Mouse (Mus musculus) heart, embryonic 12.5 days (tissue): ENCODE measurements around the gene Asz1. TPM values are rescaled to one million over a fixed set of nuclear protein-coding genes. Genes with fewer than 3 reads are reported as not detected.

Source experiments
- ATAC-seq: fragments of 200-750 bp; cut with Nextera tagmentation; 2 replicates; pipeline ENCODE4 v1.8.0; 2017; ENCODE audit warnings: moderate TSS enrichment, moderate library complexity; ENCODE audit not compliant: insufficient number of reproducible peaks, low FRiP score
- H3K27ac ChIP-seq: fragments of 300-500 bp; sonication (generic); 2 replicates; pipeline ENCODE4 v1.5.1; 2016; ENCODE audit warnings: mild to moderate bottlenecking, moderate library complexity; ENCODE audit not compliant: poor library complexity, severe bottlenecking
- H3K27me3 ChIP-seq: fragments of 300-500 bp; sonication (generic); replicated peaks from 2 replicates; pipeline ENCODE4 v1.6.1; 2016; ENCODE audit warnings: mild to moderate bottlenecking, moderate library complexity
- H3K36me3 ChIP-seq: fragments of 300-500 bp; sonication (generic); 2 replicates; pipeline ENCODE4 v1.6.1; 2016; ENCODE audit warnings: mild to moderate bottlenecking, moderate library complexity
- H3K4me1 ChIP-seq: fragments of 300-500 bp; sonication (generic); replicated peaks from 2 replicates; pipeline ENCODE4 v1.6.1; 2016; ENCODE audit warnings: mild to moderate bottlenecking
- H3K4me2 ChIP-seq: fragments of 300-500 bp; sonication (generic); 2 replicates; pipeline ENCODE4 v1.6.1; 2016; ENCODE audit warnings: mild to moderate bottlenecking, moderate library complexity
- H3K4me3 ChIP-seq: fragments of 300-500 bp; sonication (generic); 2 replicates; pipeline ENCODE4 v1.5.1; 2016; ENCODE audit warnings: mild to moderate bottlenecking
- H3K9ac ChIP-seq: fragments of 300-500 bp; sonication (generic); 2 replicates; pipeline ENCODE4 v1.6.1; 2016; ENCODE audit warnings: mild to moderate bottlenecking, moderate library complexity
- H3K9me3 ChIP-seq: fragments of 300-500 bp; sonication (generic); replicated peaks from 2 replicates; pipeline ENCODE4 v1.6.1; 2016; ENCODE audit warnings: mild to moderate bottlenecking, moderate library complexity
- WGBS: fragments of 180-500 bp; shearing (Covaris S2); methylation state at CpG from one replicate; pipeline ENCODE4 v1.1.7; 2016; 5-methylcytosine and 5-hydroxymethylcytosine counted together
- polyA plus RNA-seq: library from polyadenylated mRNA; unstranded; fragments of >200 nt; fragmentation: Nextera tagmentation; extraction: Ambion mirVana; gene quantifications from 2 replicates; pipeline ENCODE4 v1.2.1, GENCODE M21; 2016

Asz1 gene
- polyA plus RNA-seq, 1 experiment from 2014 or later: not detected

GRCm38 (mm10) chr6:18002065-18002464, 106.8 kb downstream of the Asz1 start:
- no peak for ATAC-seq
- H3K9me3 ChIP-seq: no peaks in the 10 kb centered on the region
- no peak overlapping the region for H3K27ac ChIP-seq
- 87% methylated on average over 6 of the region's 6 CpGs for WGBS
- H3K9ac ChIP-seq: no peak overlapping the region
- H3K27me3 ChIP-seq: no peaks in the 10 kb centered on the region
- H3K4me2 ChIP-seq: no peak overlapping the region
- H3K4me1 ChIP-seq: peaks cover 4% of the 10 kb centered on the region; the same call in 1 of the 2 replicates
- H3K36me3 ChIP-seq: no peaks in the 10 kb centered on the region
- H3K4me3 ChIP-seq: no peak overlapping the region

Other genes with a start within 250 kb of the Asz1 start
- gene Wnt2, start 78.5 kb downstream of the Asz1 start, polyA plus RNA-seq: 6.6 TPM in 2 replicates
- gene Cftr, start 61.6 kb upstream of the Asz1 start, polyA plus RNA-seq: 0.18 and 0.19 TPM in 2 replicates